Mouse (Mus musculus): ENCODE measurements around the gene Btbd35f28. TPM values are rescaled to one million over a fixed set of nuclear protein-coding genes. Genes with fewer than 3 reads are reported as not detected.
"Not testable (repeated sequence)": the region's sequence is repeated elsewhere in the genome, so short reads cannot be mapped to it uniquely, and the experiment has no call there.

Gene Btbd35f28
- not detected for polyA plus RNA-seq (2017; shearing (Covaris generic))

- ATAC-seq = not testable (repeated sequence)
Observed at GRCm38 (mm10) chrX:4196276-4196675, at the start of gene Btbd35f28. Gene Btbd35f28, plus strand, starts transcription at chrX:4196576.

Other genes with a start within 250 kb of the Btbd35f28 start
- not detected for gene Btbd35f16, start 239.6 kb upstream of the Btbd35f28 start, polyA plus RNA-seq (2017; shearing (Covaris generic))
- not detected for gene Btbd35f3, start 158.9 kb upstream of the Btbd35f28 start, polyA plus RNA-seq (2017; shearing (Covaris generic))
- not detected for gene Btbd35f20, start 94.7 kb downstream of the Btbd35f28 start, polyA plus RNA-seq (2017; shearing (Covaris generic))
- not detected for gene Btbd35f17, start 174.1 kb downstream of the Btbd35f28 start, polyA plus RNA-seq (2017; shearing (Covaris generic))